Mouse (Mus musculus): ENCODE data around the gene Vmn2r70. TPM values are rescaled to one million over a fixed set of nuclear protein-coding genes. Genes with fewer than 3 reads are reported as not detected.

The Vmn2r70 gene
- not detected in 2 replicates for polyA plus RNA-seq (2012; rRNA removed)

DNA sequence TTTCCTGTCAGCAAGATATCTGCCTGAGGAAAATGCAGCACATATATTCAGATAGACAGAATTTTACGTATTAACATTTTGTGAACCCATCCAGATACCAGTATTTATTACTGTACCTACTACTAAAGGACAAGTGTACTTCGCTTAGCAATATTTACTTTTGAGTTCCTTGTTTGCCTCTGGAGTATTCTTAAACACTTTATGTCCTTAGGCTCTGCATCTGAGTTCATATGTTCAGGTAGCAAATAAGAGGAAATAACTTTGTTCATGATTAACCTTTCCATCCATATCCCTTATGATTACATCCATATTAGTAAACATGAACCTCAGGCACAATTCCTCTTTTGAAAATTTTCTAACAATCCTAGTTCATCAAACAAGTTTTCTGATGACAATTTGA lies at the start of gene Vmn2r70:
Gene Vmn2r70, minus strand, starts transcription at position 101 of the 400 bp plus-strand sequence.
- no peak for DNase-seq (ENCODE audit: extremely low spot score in 1 of 2, low spot score in 1 of 2)

DNA sequence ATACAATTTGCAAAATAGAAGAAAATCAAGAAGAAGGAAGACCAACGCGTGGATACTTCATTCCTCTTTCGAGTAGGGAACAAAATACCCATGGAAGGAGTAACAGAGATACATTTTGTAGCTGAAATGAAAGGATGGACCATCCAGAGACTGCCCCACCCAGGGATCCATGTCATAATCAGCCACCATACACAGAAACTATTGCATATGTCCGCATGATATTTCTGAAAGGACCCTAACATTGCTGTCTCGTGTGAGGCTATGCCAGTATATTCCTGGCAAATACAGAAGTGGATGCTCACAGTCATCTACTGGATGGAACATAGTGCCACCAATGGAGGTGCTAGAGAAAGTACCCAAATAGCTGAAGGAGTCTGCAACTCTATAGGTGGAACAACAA lies 6.2 kb downstream of the Vmn2r70 start, which contains the start of gene Vmn2r71:
Gene Vmn2r71, plus strand, starts transcription at position 301 of the 400 bp plus-strand sequence.
- no peak for DNase-seq (ENCODE audit: extremely low spot score in 1 of 2, low spot score in 1 of 2)

DNA sequence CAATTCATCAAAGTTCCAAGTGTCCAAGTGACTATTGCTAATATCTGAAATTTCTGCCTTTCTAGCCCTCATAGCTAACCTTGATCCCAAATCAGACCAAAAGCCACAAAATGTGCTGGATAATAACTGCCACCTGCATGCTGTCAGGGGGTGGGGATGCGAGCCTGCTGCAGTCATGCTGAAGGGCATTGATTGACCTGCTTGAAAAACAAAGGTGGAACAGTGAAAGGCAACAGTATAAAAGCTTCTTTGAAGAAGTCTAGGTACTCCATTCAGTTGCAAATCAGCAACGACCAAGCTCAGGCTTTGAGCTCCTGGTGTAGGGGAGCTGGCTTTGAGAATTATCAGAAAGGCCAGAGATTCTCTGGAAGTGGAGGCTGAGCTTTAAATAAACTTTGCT lies 25.9 kb downstream of the Vmn2r70 start:
- no peak for DNase-seq (ENCODE audit: extremely low spot score in 1 of 2, low spot score in 1 of 2)

DNA sequence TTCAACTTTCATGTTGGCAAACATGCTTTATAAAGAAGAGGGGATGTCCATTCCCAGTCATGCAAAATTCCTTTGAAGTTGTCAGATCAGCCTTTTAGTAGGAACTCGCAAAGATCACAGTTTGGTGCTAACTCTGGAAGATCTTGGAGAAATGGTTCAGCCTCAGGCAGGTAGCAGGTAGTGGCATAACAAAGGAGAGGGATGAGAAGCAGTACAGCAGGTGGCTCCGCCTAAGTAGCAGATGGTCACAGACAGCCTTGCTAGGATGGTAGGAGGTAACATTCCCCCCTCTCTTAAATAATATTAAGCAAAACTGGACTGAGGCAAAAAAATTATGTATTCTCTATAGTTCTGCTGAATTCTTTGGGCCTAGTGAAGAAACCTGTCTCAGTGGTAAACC lies 26.9 kb downstream of the Vmn2r70 start:
- DNase-seq (ENCODE audit: extremely low spot score in 1 of 2, low spot score in 1 of 2) = no peak

Other genes starting within 250 kb of the Vmn2r70 start
- not detected in 2 replicates for gene Vmn2r69, start 153.3 kb downstream of the Vmn2r70 start, polyA plus RNA-seq (2012; rRNA removed)
- not detected in 2 replicates for gene Vmn2r71, start 6.1 kb downstream of the Vmn2r70 start, polyA plus RNA-seq (2012; rRNA removed)
- not detected in 2 replicates for gene Vmn2r72, start 185.9 kb upstream of the Vmn2r70 start, polyA plus RNA-seq (2012; rRNA removed)